Mouse (Mus musculus) thymus, adult 2 months (tissue): ENCODE data around the gene Snx9.

ENCODE experiments used
- CTCF ChIP-seq: fragments of 200-500 bp; IDR thresholded peaks from 2 replicates; pipeline ENCODE4 v1.5.1; 2012; ENCODE audit warnings: mild to moderate bottlenecking, control low read depth, low read length, moderate library complexity, borderline replicate concordance; ENCODE audit not compliant: control insufficient read depth, poor library complexity, insufficient read depth; ENCODE audit errors: extremely low read depth
- POLR2A ChIP-seq: fragments of 200-500 bp; IDR thresholded peaks from 2 replicates; pipeline ENCODE4 v1.6.1; 2012; ENCODE audit warnings: mild to moderate bottlenecking, low read length, control low read depth, moderate library complexity; ENCODE audit not compliant: control insufficient read depth, poor library complexity, insufficient read depth; ENCODE audit errors: extremely low read depth

- TF ChIP-seq CTCF (no peak), POLR2A (no peak)
Observed at GRCm38 (mm10) chr17:5975099-5975977, 134.2 kb downstream of the Snx9 start.
